Mouse (Mus musculus) layer of hippocampus, adult 2 months (tissue): Measurements from ENCODE around the gene Rfc5. TPM values are rescaled to one million over a fixed set of nuclear protein-coding genes. Genes with fewer than 3 reads are reported as not detected.
"Not testable (repeated sequence)": the region's sequence is repeated elsewhere in the genome, so short reads cannot be mapped to it uniquely, and the experiment has no call there.

Experiments used
- DNase-seq, 2 experiments: peaks; one replicate each; pipeline ENCODE4 v3.0.0; 2022; ENCODE audit warnings: low spot score in 2 of 2
- H3K27ac ChIP-seq: fragments of 200-600 bp; 2 replicates; pipeline ENCODE4 v1.8.1; 2022
- H3K4me3 ChIP-seq: fragments of 200-600 bp; 2 replicates; pipeline ENCODE4 v1.8.1; 2022; ENCODE audit warnings: mild to moderate bottlenecking
- CTCF ChIP-seq: fragments of 200-600 bp; conservative IDR thresholded peaks from 2 replicates; pipeline ENCODE4 v1.8.1; 2022; ENCODE audit warnings: antibody characterized with exemption, mild to moderate bottlenecking, moderate library complexity
- total RNA-seq, 2 experiments: library from RNA; stranded (reverse); gene quantifications; 2 replicates each; pipeline ENCODE4 v1.2.3; 2021

Gene Rfc5
- total RNA-seq, 2 experiments from 2014 or later: 13.8 to 18.5 TPM

GRCm38 (mm10) chr5:117355648-117356303, 33.1 kb downstream of the Rfc5 start:
- Histone ChIP-seq H3K4me3 (no peak overlapping the region), H3K27ac (peak overlapping the region; percentile 95)
- peak; percentile 58 for TF ChIP-seq CTCF
- no peak for DNase-seq

- Histone ChIP-seq H3K27ac (no peak overlapping the region), H3K4me3 (no peak overlapping the region)
- no peak for TF ChIP-seq CTCF
- no peak for DNase-seq
Measured at GRCm38 (mm10) chr5:117354121-117354520, 34.7 kb downstream of the Rfc5 start.

- Histone ChIP-seq H3K27ac (no peak overlapping the region), H3K4me3 (no peak overlapping the region)
- TF ChIP-seq CTCF: no peak
- peak; percentile 27 to 62 for DNase-seq
Measured at GRCm38 (mm10) chr5:117348279-117348678, 40.6 kb downstream of the Rfc5 start.

- TF ChIP-seq CTCF: no peak
- no peak for DNase-seq
- no peak overlapping the region for H3K4me3 ChIP-seq
- no peak overlapping the region for H3K27ac ChIP-seq
Measured at GRCm38 (mm10) chr5:117347838-117348237, 41.0 kb downstream of the Rfc5 start.

- no peak for DNase-seq
- no peak overlapping the region for H3K27ac ChIP-seq
- no peak for TF ChIP-seq CTCF
- no peak overlapping the region for H3K4me3 ChIP-seq
Measured at GRCm38 (mm10) chr5:117347011-117347410, 41.8 kb downstream of the Rfc5 start.

GRCm38 (mm10) chr5:117346281-117346680, 42.6 kb downstream of the Rfc5 start:
- Histone ChIP-seq H3K27ac (no peak overlapping the region), H3K4me3 (no peak overlapping the region)
- DNase-seq: no peak
- no peak for TF ChIP-seq CTCF

GRCm38 (mm10) chr5:117345432-117345976, 43.3 kb downstream of the Rfc5 start:
- Histone ChIP-seq H3K27ac (no peak overlapping the region), H3K4me3 (no peak overlapping the region)
- no peak for DNase-seq
- TF ChIP-seq CTCF: no peak

GRCm38 (mm10) chr5:117344496-117344895, 44.4 kb downstream of the Rfc5 start:
- peak; percentile 42 for TF ChIP-seq CTCF
- not testable (repeated sequence) for H3K4me3 ChIP-seq, H3K27ac ChIP-seq, DNase-seq

GRCm38 (mm10) chr5:117341896-117342295, 47.0 kb downstream of the Rfc5 start:
- no peak for DNase-seq
- Histone ChIP-seq H3K4me3 (no peak overlapping the region), H3K27ac (no peak overlapping the region)
- TF ChIP-seq CTCF: no peak

- no peak for DNase-seq
- TF ChIP-seq CTCF: no peak
- Histone ChIP-seq H3K4me3 (no peak overlapping the region), H3K27ac (no peak overlapping the region)
Measured at GRCm38 (mm10) chr5:117340081-117340480, 48.8 kb downstream of the Rfc5 start.

- Histone ChIP-seq H3K4me3 (no peak overlapping the region), H3K27ac (no peak overlapping the region)
- no peak for DNase-seq
- TF ChIP-seq CTCF: no peak
Measured at GRCm38 (mm10) chr5:117338503-117338902, 50.3 kb downstream of the Rfc5 start.

- no peak for TF ChIP-seq CTCF
- DNase-seq: no peak
- Histone ChIP-seq H3K27ac (no peak overlapping the region), H3K4me3 (no peak overlapping the region)
Measured at GRCm38 (mm10) chr5:117337999-117338398, 50.8 kb downstream of the Rfc5 start.

- H3K27ac ChIP-seq: no peak overlapping the region
- no peak overlapping the region for H3K4me3 ChIP-seq
- DNase-seq: no peak
- TF ChIP-seq CTCF: no peak
Measured at GRCm38 (mm10) chr5:117330457-117330856, 58.4 kb downstream of the Rfc5 start.

Other genes starting within 250 kb of the Rfc5 start
- gene Pebp1, start 101.4 kb downstream of the Rfc5 start, total RNA-seq: 100 to 1,000 TPM; 696 to 743 TPM
- gene Vsig10, start 70.0 kb downstream of the Rfc5 start, total RNA-seq: 1 to 10 TPM; 1.5 to 2.1 TPM
- 100 to 1,000 TPM; 262 to 264 TPM for gene Wsb2, start 31.7 kb downstream of the Rfc5 start, total RNA-seq
- 10 to 100 TPM; 40.3 to 44.6 TPM for gene Ksr2, start 25.0 kb upstream of the Rfc5 start, total RNA-seq